Mouse (Mus musculus): ENCODE measurements around the gene H1f0. TPM values are rescaled to one million over a fixed set of nuclear protein-coding genes. Genes with fewer than 3 reads are reported as not detected.
"Not testable (repeated sequence)": the region's sequence is repeated elsewhere in the genome, so short reads cannot be mapped to it uniquely, and the experiment has no call there.

The H1f0 gene
- total RNA-seq, 2 experiments from 2014 or later: 62.5 to 70.0 TPM

- DNase-seq: no peak
Observed at GRCm38 (mm10) chr15:79003079-79003478, 25.2 kb upstream of the H1f0 start.

- no peak for DNase-seq
Observed at GRCm38 (mm10) chr15:79005581-79005980, 22.7 kb upstream of the H1f0 start.

- no peak for DNase-seq
Observed at GRCm38 (mm10) chr15:79006638-79007037, 21.6 kb upstream of the H1f0 start.

GRCm38 (mm10) chr15:79007059-79007458 is 21.2 kb upstream of the H1f0 start:
- DNase-seq: no peak

GRCm38 (mm10) chr15:79007836-79008235 is 20.4 kb upstream of the H1f0 start:
- not testable (repeated sequence) for DNase-seq

- no peak for DNase-seq
Observed at GRCm38 (mm10) chr15:79009734-79010133, 18.5 kb upstream of the H1f0 start.

GRCm38 (mm10) chr15:79011550-79011949 is 16.7 kb upstream of the H1f0 start:
- no peak for DNase-seq

GRCm38 (mm10) chr15:79013382-79013781 is 14.9 kb upstream of the H1f0 start:
- DNase-seq: no peak

- DNase-seq: no peak
Observed at GRCm38 (mm10) chr15:79018191-79018590, 10.1 kb upstream of the H1f0 start.

GRCm38 (mm10) chr15:79018886-79019285 is 9.4 kb upstream of the H1f0 start:
- no peak for DNase-seq

GRCm38 (mm10) chr15:79022671-79023230 is 5.5 kb upstream of the H1f0 start:
- no peak for DNase-seq

- DNase-seq: no peak
Observed at GRCm38 (mm10) chr15:79023366-79023765, 4.9 kb upstream of the H1f0 start.

- peak in 1 of 2 experiments; percentile 28 for DNase-seq
Observed at GRCm38 (mm10) chr15:79025687-79026308, 2.5 kb upstream of the H1f0 start.

- DNase-seq: peak in 1 of 2 experiments; percentile 18
Observed at GRCm38 (mm10) chr15:79026511-79027290, 1.5 kb upstream of the H1f0 start.

- peak; percentile 42 to 66 for DNase-seq
Observed at GRCm38 (mm10) chr15:79027291-79028205, 702 bp upstream of the H1f0 start.

- no peak for DNase-seq
Observed at GRCm38 (mm10) chr15:79028823-79029484, 704 bp downstream of the H1f0 start.

- DNase-seq: peak in 1 of 2 experiments; percentile 22
Observed at GRCm38 (mm10) chr15:79029519-79030241, 1.4 kb downstream of the H1f0 start.

- DNase-seq: peak; percentile 93 to 96
Observed at GRCm38 (mm10) chr15:79030551-79031435, 2.5 kb downstream of the H1f0 start.

GRCm38 (mm10) chr15:79031908-79032307 is 3.7 kb downstream of the H1f0 start:
- DNase-seq: not testable (repeated sequence)

GRCm38 (mm10) chr15:79037913-79038328 is 9.7 kb downstream of the H1f0 start:
- peak; percentile 63 to 90 for DNase-seq

Measured in heart, adult 18-20 months (tissue).